Mouse (Mus musculus): ENCODE measurements around the gene Jdp2. TPM values are rescaled to one million over a fixed set of nuclear protein-coding genes. Genes with fewer than 3 reads are reported as not detected.
"Not testable (repeated sequence)": the region's sequence is repeated elsewhere in the genome, so short reads cannot be mapped to it uniquely, and the experiment has no call there.

The Jdp2 gene
- total RNA-seq, 2 experiments from 2014 or later, result 44.6 to 55.5 TPM

GRCm38 (mm10) chr12:85632321-85632720 lies 33.5 kb downstream of the Jdp2 start:
- no peak for DNase-seq (ENCODE audit: low spot score in 2 of 2)

GRCm38 (mm10) chr12:85637932-85638331 lies 39.1 kb downstream of the Jdp2 start:
- DNase-seq (ENCODE audit: low spot score in 2 of 2), result no peak

GRCm38 (mm10) chr12:85638541-85639325 lies 39.9 kb downstream of the Jdp2 start:
- no peak for DNase-seq (ENCODE audit: low spot score in 2 of 2)

GRCm38 (mm10) chr12:85639326-85640008 lies 40.6 kb downstream of the Jdp2 start:
- peak in 1 of 2 experiments; percentile 74 for DNase-seq (ENCODE audit: low spot score in 2 of 2)

GRCm38 (mm10) chr12:85640852-85641563 lies 42.2 kb downstream of the Jdp2 start:
- no peak for DNase-seq (ENCODE audit: low spot score in 2 of 2)

GRCm38 (mm10) chr12:85641564-85641931 lies 42.7 kb downstream of the Jdp2 start:
- DNase-seq (ENCODE audit: low spot score in 2 of 2), result no peak

- no peak for DNase-seq (ENCODE audit: low spot score in 2 of 2)
These were observed 44.9 kb downstream of the Jdp2 start for GRCm38 (mm10) chr12:85643735-85644134.

- no peak for DNase-seq (ENCODE audit: low spot score in 2 of 2)
These were observed 46.8 kb downstream of the Jdp2 start for GRCm38 (mm10) chr12:85645664-85646063.

GRCm38 (mm10) chr12:85647346-85647745 lies 48.5 kb downstream of the Jdp2 start:
- no peak for DNase-seq (ENCODE audit: low spot score in 2 of 2)

- no peak for DNase-seq (ENCODE audit: low spot score in 2 of 2)
These were observed 49.1 kb downstream of the Jdp2 start for GRCm38 (mm10) chr12:85647955-85648354.

GRCm38 (mm10) chr12:85659319-85659718 lies 60.5 kb downstream of the Jdp2 start:
- peak in 1 of 2 experiments; percentile 45 for DNase-seq (ENCODE audit: low spot score in 2 of 2)

GRCm38 (mm10) chr12:85660855-85661254 lies 62.0 kb downstream of the Jdp2 start:
- DNase-seq (ENCODE audit: low spot score in 2 of 2), result no peak

GRCm38 (mm10) chr12:85662232-85662631 lies 63.4 kb downstream of the Jdp2 start:
- not testable (repeated sequence) for DNase-seq (ENCODE audit: low spot score in 2 of 2)

- DNase-seq (ENCODE audit: low spot score in 2 of 2), result peak; percentile 55 to 87
These were observed 64.1 kb downstream of the Jdp2 start for GRCm38 (mm10) chr12:85662896-85663295.

GRCm38 (mm10) chr12:85666112-85666511 lies 67.3 kb downstream of the Jdp2 start:
- DNase-seq (ENCODE audit: low spot score in 2 of 2), result no peak

- no peak for DNase-seq (ENCODE audit: low spot score in 2 of 2)
These were observed 68.2 kb downstream of the Jdp2 start for GRCm38 (mm10) chr12:85667071-85667470.

GRCm38 (mm10) chr12:85668696-85669095 lies 69.9 kb downstream of the Jdp2 start:
- DNase-seq (ENCODE audit: low spot score in 2 of 2), result no peak

- no peak for DNase-seq (ENCODE audit: low spot score in 2 of 2)
These were observed 71.3 kb downstream of the Jdp2 start for GRCm38 (mm10) chr12:85670080-85670479.

- DNase-seq (ENCODE audit: low spot score in 2 of 2), result no peak
These were observed 75.1 kb downstream of the Jdp2 start for GRCm38 (mm10) chr12:85673914-85674313.

- no peak for DNase-seq (ENCODE audit: low spot score in 2 of 2)
These were observed 80.3 kb downstream of the Jdp2 start for GRCm38 (mm10) chr12:85679117-85679516.

- no peak for DNase-seq (ENCODE audit: low spot score in 2 of 2)
These were observed 81.0 kb downstream of the Jdp2 start for GRCm38 (mm10) chr12:85679808-85680207.

GRCm38 (mm10) chr12:85682328-85682727 lies 83.5 kb downstream of the Jdp2 start:
- no peak for DNase-seq (ENCODE audit: low spot score in 2 of 2)
